Mouse (Mus musculus) adrenal gland, postnatal 25 days (tissue): Measurements from ENCODE around the gene Syne1. TPM values are rescaled to one million over a fixed set of nuclear protein-coding genes. Genes with fewer than 3 reads are reported as not detected.

ENCODE experiments used
- DNase-seq: peaks from one replicate; pipeline ENCODE4 v3.0.0; 2021; ENCODE audit warnings: mixed read lengths
- total RNA-seq: library from RNA; stranded (reverse); gene quantifications from 2 replicates; pipeline ENCODE4 v1.2.3, GENCODE M21; 2021

Gene Syne1
- total RNA-seq, 1 experiment from 2014 or later = 21.7 TPM

DNA sequence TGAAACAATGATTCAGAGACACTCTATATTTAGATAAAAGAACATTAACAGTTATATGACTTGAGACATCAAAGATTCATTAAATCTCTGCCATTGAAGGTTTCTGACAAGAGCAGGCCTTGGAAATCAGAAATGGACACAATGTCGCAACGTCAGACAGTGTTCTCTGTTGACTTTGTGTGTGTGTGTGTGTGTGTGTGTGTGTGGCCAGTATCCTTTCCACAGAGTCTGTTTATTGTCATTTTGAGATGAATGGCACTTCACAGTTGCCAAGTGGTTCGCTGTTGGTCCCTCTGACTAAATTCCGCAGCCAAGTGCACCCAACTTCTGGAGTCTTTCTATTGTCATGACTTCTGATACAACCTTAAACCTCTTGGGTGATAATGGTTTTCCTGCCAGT is 577.0 kb downstream of the Syne1 start:
- no peak for DNase-seq

DNA sequence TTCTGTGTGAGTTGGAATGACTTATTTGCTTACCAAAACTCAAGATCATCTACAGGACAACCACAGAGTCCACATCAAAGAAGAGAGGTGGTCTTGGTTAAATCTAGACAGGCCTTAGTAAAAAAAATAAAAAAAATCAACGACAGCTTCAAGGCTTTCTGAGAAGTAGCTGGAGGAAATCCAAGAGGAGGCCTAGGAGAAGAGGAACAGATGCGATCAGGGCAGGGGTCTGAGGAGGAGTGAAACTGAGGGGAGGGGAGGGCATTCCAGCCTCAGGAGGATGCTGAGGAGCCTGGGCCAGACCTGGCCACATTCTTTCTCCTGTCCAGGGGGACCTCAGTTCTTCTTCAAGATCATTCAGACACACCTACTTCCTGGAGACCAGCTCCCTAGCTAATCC is 579.3 kb downstream of the Syne1 start:
- no peak for DNase-seq

DNA sequence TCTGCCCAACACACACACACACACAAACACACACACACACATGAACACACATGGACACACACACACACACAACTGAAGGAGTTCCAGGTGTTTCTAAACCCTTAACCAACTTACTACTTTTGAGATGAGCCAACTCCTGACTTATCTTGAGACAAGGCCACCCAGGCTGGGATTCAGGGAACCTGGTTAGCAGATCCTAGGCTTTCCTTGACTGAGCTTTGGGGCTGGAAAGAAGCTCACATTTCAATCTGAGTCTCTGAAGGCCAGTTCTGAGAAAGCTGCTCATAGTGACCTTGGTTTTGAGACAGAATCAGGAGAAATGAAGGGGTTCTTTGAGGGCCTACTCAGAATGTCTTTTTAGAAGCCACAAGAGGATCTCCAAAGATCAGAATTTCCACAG is 579.7 kb downstream of the Syne1 start:
- DNase-seq = no peak

DNA sequence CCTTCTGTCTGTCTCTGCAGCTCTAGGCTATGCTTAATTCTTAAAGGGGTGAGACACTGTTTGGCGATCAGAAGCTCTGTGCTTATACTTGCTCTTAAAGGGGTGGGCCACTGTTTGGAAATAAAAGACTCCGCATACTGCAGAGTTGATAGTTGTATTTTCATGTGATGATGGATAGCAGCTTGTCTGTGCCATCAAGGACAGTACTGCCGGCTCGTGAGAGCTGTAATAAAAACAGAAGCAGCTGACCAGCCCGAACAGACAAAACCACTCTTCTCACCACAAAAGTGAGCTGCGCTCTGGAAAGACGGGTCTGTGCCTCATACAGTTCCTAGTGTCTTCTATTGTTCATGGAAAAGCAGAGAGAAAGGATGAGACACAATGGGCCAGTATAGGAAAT is 580.1 kb downstream of the Syne1 start:
- no peak for DNase-seq

Other genes with a start within 250 kb of the Syne1 start
- 5.1 and 6.6 TPM in 2 replicates for gene Myct1, start 42.3 kb upstream of the Syne1 start, total RNA-seq
- 0.27 TPM in 1 of 2 replicates, not detected in the other for gene Vip, start 87.7 kb upstream of the Syne1 start, total RNA-seq